Mouse (Mus musculus) induced T-regulatory cell, adult 2 months (primary cell): Measurements from ENCODE around the gene Ppp2ca.
"Not testable (repeated sequence)": the region's sequence is repeated elsewhere in the genome, so short reads cannot be mapped to it uniquely, and the experiment has no call there.

ENCODE experiments used
- DNase-seq: peaks from one replicate; pipeline ENCODE4 v3.0.0-alpha.2; 2012; ENCODE audit warnings: low read depth

The Ppp2ca gene

GRCm38 (mm10) chr11:52143675-52144074, 45.2 kb downstream of the Ppp2ca start:
- peak; percentile 61 for DNase-seq

GRCm38 (mm10) chr11:52145428-52145827, 46.9 kb downstream of the Ppp2ca start, which contains the start of gene Olfr1373:
Gene Olfr1373 (minus strand): TSS chr11:52145528.
- DNase-seq: not testable (repeated sequence)

GRCm38 (mm10) chr11:52163926-52164325, 65.4 kb downstream of the Ppp2ca start:
- DNase-seq: no peak

DNA sequence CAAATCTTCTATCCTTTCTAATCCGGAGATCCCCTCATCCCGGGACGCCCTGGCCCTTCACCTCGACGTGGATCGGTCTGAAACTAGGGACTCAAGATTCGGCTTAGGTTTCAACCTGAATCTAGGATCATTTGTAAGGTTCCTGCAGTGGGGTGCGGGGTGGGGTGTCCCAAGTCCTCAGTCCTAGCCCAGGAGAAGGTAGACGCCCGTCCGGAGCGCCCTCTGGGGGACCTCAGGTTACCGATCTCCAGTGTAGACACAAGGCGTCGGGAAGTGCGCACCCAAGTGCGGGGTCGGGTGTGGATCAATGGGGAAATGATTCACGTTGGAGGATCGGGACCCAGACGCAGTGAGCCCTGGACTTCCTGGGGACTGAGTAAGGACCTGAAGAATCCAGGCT, 68.6 kb downstream of the Ppp2ca start:
- DNase-seq: peak; percentile 46

DNA sequence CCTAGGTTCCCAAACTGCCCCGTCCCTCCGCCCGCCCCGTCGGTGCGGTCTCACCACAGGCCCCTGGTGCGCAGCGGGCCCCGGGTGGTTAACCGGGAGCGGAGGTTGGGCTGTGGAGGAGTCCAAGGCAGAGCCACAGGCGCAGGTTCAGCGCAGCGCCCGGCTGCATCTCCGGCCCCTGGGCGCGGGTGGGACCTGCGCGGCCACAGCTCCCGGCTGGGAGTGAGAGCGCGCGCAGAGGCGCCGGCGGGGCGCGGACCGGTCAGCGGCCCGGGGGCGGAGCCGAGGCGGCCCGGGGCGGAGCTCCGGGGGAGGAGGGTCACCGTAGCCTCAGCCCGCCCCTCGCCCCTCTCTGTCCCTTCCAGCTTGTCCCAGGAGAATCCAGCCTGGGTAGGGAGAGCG, 69.4 kb downstream of the Ppp2ca start:
- DNase-seq: not testable (repeated sequence)

DNA sequence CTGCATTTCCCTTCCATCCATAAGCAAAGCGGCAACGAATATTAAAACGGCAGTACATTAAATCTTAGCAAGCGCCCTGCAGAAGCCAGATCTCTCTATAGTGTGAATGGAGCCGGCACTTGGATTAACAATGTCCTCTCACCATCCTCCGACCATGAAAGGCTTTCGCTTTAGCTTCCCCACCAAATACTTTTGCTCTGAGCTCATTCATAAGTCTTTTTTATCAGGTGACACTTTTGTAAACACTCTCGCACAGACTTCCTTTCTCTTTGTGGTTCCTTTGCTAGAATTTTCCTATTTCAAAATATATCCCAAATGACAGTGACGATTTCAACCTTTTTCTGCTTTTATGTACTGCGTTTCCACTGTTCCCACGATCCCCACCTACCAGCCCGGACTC, 70.0 kb downstream of the Ppp2ca start:
- peak; percentile 52 for DNase-seq
